Mouse (Mus musculus): ENCODE results near the gene Ksr2. TPM values are rescaled to one million over a fixed set of nuclear protein-coding genes. Genes with fewer than 3 reads are reported as not detected.

Ksr2 gene
- total and polyA plus RNA-seq, 2 experiments from 2014 or later = 6.3 to 12.6 TPM

- Histone ChIP-seq H3K9ac (replicated peaks; ENCODE audit: low read length) (no peak overlapping the region), H3K9me3 (ENCODE audit: low read length) (no peaks in the 10 kb centered on the region), H3K36me3 (ENCODE audit: insufficient read depth, low read length) (no peaks in the 10 kb centered on the region), H3K27me3 (ENCODE audit: insufficient read depth, low read length) (no peaks in the 10 kb centered on the region), H3K27ac (no peak overlapping the region), H3K4me2 (ENCODE audit: low read depth, low read length) (no peak overlapping the region), H3K4me3 (ENCODE audit: low read length) (no peak overlapping the region), H3K4me1 (ENCODE audit: insufficient read depth, low read length) (no peaks in the 10 kb centered on the region)
- no peak for ATAC-seq
- DNase-seq (ENCODE audit: low spot score) = no peak
- 93% methylated on average over 8 of the region's 8 CpGs for WGBS
- TF ChIP-seq CTCF (IDR thresholded peaks at IDR 0.05; ENCODE audit: low read depth) = no peak
Observed at GRCm38 (mm10) chr5:117469572-117469971, 55.8 kb downstream of the Ksr2 start.

GRCm38 (mm10) chr5:117481162-117481561 is 67.4 kb downstream of the Ksr2 start:
- WGBS = 84% methylated on average over 3 of the region's 3 CpGs
- H3K4me3 ChIP-seq (ENCODE audit: low read length) = no peak overlapping the region
- no peak for ATAC-seq
- H3K9me3 ChIP-seq (ENCODE audit: low read length) = no peaks in the 10 kb centered on the region
- no peaks in the 10 kb centered on the region for H3K4me1 ChIP-seq (ENCODE audit: insufficient read depth, low read length)
- no peak for DNase-seq (ENCODE audit: low spot score)
- no peak overlapping the region for H3K27ac ChIP-seq
- H3K9ac ChIP-seq (replicated peaks; ENCODE audit: low read length) = no peak overlapping the region
- H3K36me3 ChIP-seq (ENCODE audit: insufficient read depth, low read length) = no peaks in the 10 kb centered on the region
- no peak overlapping the region for H3K4me2 ChIP-seq (ENCODE audit: low read depth, low read length)
- no peak for TF ChIP-seq CTCF (IDR thresholded peaks at IDR 0.05; ENCODE audit: low read depth)
- no peaks in the 10 kb centered on the region for H3K27me3 ChIP-seq (ENCODE audit: insufficient read depth, low read length)

GRCm38 (mm10) chr5:117481586-117481985 is 67.8 kb downstream of the Ksr2 start:
- H3K36me3 ChIP-seq (ENCODE audit: insufficient read depth, low read length) = no peaks in the 10 kb centered on the region
- H3K4me1 ChIP-seq (ENCODE audit: insufficient read depth, low read length) = no peaks in the 10 kb centered on the region
- no peak for ATAC-seq
- no peak for DNase-seq (ENCODE audit: low spot score)
- no peaks in the 10 kb centered on the region for H3K9me3 ChIP-seq (ENCODE audit: low read length)
- H3K4me2 ChIP-seq (ENCODE audit: low read depth, low read length) = no peak overlapping the region
- H3K27ac ChIP-seq = no peak overlapping the region; the same call in 1 of the 2 replicates
- H3K4me3 ChIP-seq (ENCODE audit: low read length) = no peak overlapping the region
- H3K9ac ChIP-seq (replicated peaks; ENCODE audit: low read length) = no peak overlapping the region
- no peaks in the 10 kb centered on the region for H3K27me3 ChIP-seq (ENCODE audit: insufficient read depth, low read length)
- WGBS = 59% methylated on average over 12 of the region's 12 CpGs
- TF ChIP-seq CTCF (IDR thresholded peaks at IDR 0.05; ENCODE audit: low read depth) = no peak

GRCm38 (mm10) chr5:117482013-117482412 is 68.2 kb downstream of the Ksr2 start:
- no peak for ATAC-seq
- H3K4me1 ChIP-seq (ENCODE audit: insufficient read depth, low read length) = no peaks in the 10 kb centered on the region
- no peak overlapping the region for H3K4me2 ChIP-seq (ENCODE audit: low read depth, low read length)
- H3K27me3 ChIP-seq (ENCODE audit: insufficient read depth, low read length) = no peaks in the 10 kb centered on the region
- H3K9ac ChIP-seq (replicated peaks; ENCODE audit: low read length) = no peak overlapping the region
- WGBS = 75% methylated on average over 11 of the region's 11 CpGs
- no peak overlapping the region; the same call in 1 of the 2 replicates for H3K27ac ChIP-seq
- no peaks in the 10 kb centered on the region for H3K36me3 ChIP-seq (ENCODE audit: insufficient read depth, low read length)
- TF ChIP-seq CTCF (IDR thresholded peaks at IDR 0.05; ENCODE audit: low read depth) = no peak
- H3K9me3 ChIP-seq (ENCODE audit: low read length) = no peaks in the 10 kb centered on the region
- no peak for DNase-seq (ENCODE audit: low spot score)
- no peak overlapping the region for H3K4me3 ChIP-seq (ENCODE audit: low read length)

- ATAC-seq = no peak
- H3K9ac ChIP-seq (replicated peaks; ENCODE audit: low read length) = no peak overlapping the region
- no peak overlapping the region for H3K4me2 ChIP-seq (ENCODE audit: low read depth, low read length)
- H3K9me3 ChIP-seq (ENCODE audit: low read length) = no peaks in the 10 kb centered on the region
- no peak overlapping the region for H3K4me3 ChIP-seq (ENCODE audit: low read length)
- TF ChIP-seq CTCF (IDR thresholded peaks at IDR 0.05; ENCODE audit: low read depth) = no peak
- no peak overlapping the region for H3K27ac ChIP-seq
- DNase-seq (ENCODE audit: low spot score) = no peak
- no peaks in the 10 kb centered on the region for H3K27me3 ChIP-seq (ENCODE audit: insufficient read depth, low read length)
- no peaks in the 10 kb centered on the region for H3K4me1 ChIP-seq (ENCODE audit: insufficient read depth, low read length)
- 85% methylated on average over 6 of the region's 6 CpGs for WGBS
- H3K36me3 ChIP-seq (ENCODE audit: insufficient read depth, low read length) = no peaks in the 10 kb centered on the region
Observed at GRCm38 (mm10) chr5:117485411-117485810, 71.6 kb downstream of the Ksr2 start.

- Histone ChIP-seq H3K9me3 (ENCODE audit: low read length) (no peaks in the 10 kb centered on the region), H3K9ac (replicated peaks; ENCODE audit: low read length) (no peak overlapping the region), H3K4me1 (ENCODE audit: insufficient read depth, low read length) (no peaks in the 10 kb centered on the region), H3K4me3 (ENCODE audit: low read length) (no peak overlapping the region), H3K27me3 (ENCODE audit: insufficient read depth, low read length) (no peaks in the 10 kb centered on the region), H3K27ac (no peak overlapping the region), H3K4me2 (ENCODE audit: low read depth, low read length) (no peak overlapping the region), H3K36me3 (ENCODE audit: insufficient read depth, low read length) (no peaks in the 10 kb centered on the region)
- DNase-seq (ENCODE audit: low spot score) (no peak), ATAC-seq (no peak)
- WGBS = 66% methylated on average over 7 of the region's 7 CpGs
- no peak for TF ChIP-seq CTCF (IDR thresholded peaks at IDR 0.05; ENCODE audit: low read depth)
Observed at GRCm38 (mm10) chr5:117486092-117486491, 72.3 kb downstream of the Ksr2 start.

- Histone ChIP-seq H3K36me3 (ENCODE audit: insufficient read depth, low read length) (no peaks in the 10 kb centered on the region), H3K27me3 (ENCODE audit: insufficient read depth, low read length) (no peaks in the 10 kb centered on the region), H3K4me3 (ENCODE audit: low read length) (no peak overlapping the region), H3K9ac (replicated peaks; ENCODE audit: low read length) (no peak overlapping the region), H3K9me3 (ENCODE audit: low read length) (no peaks in the 10 kb centered on the region), H3K4me1 (ENCODE audit: insufficient read depth, low read length) (no peaks in the 10 kb centered on the region), H3K4me2 (ENCODE audit: low read depth, low read length) (no peak overlapping the region), H3K27ac (no peak overlapping the region)
- 84% methylated on average over 6 of the region's 6 CpGs for WGBS
- ATAC-seq (no peak), DNase-seq (ENCODE audit: low spot score) (no peak)
- no peak for TF ChIP-seq CTCF (IDR thresholded peaks at IDR 0.05; ENCODE audit: low read depth)
Observed at GRCm38 (mm10) chr5:117488155-117488554, 74.4 kb downstream of the Ksr2 start.

All from hindbrain, postnatal 0 days (tissue).